Mouse (Mus musculus) MEL (cell line): ENCODE data around the gene Ugt1a2.

Source experiments
- CHD1 ChIP-seq: IDR thresholded peaks from 2 replicates; pipeline ENCODE4 v1.6.1; 2012; ENCODE audit warnings: low read depth, mild to moderate bottlenecking, inconsistent platforms, low read length, improper control_type of control experiment
- CHD2 ChIP-seq: IDR thresholded peaks from 2 replicates; pipeline ENCODE4 v1.6.1; 2011; ENCODE audit warnings: low read length, improper control_type of control experiment
- CTCF ChIP-seq, 3 experiments: IDR thresholded peaks in 2 of 3; conservative IDR thresholded peaks in 1 of 3; 2 replicates each; pipeline ENCODE4 v1.5.1; 2011 to 2012; ENCODE audit warnings: low read length in 3 of 3, low read depth in 2 of 3, mild to moderate bottlenecking in 2 of 3, improper control_type of control experiment in 1 of 3, inconsistent platforms in 1 of 3, mixed read lengths in 1 of 3, moderate library complexity in 1 of 3; ENCODE audit not compliant: control insufficient read depth in 1 of 3, insufficient read depth in 1 of 3, poor library complexity in 1 of 3, severe bottlenecking in 1 of 3
- MAX ChIP-seq: IDR thresholded peaks from 2 replicates; pipeline ENCODE4 v1.6.1; 2011; ENCODE audit warnings: low read length, improper control_type of control experiment
- MAZ ChIP-seq: IDR thresholded peaks from 2 replicates; pipeline ENCODE4 v1.6.1; 2012; ENCODE audit warnings: low read depth, mild to moderate bottlenecking, inconsistent platforms, low read length, improper control_type of control experiment
- ZC3H11A ChIP-seq: IDR thresholded peaks from 2 replicates; pipeline ENCODE4 v1.6.1; 2012; ENCODE audit warnings: low read depth, mild to moderate bottlenecking, inconsistent platforms, low read length, improper control_type of control experiment

- no peak for TF ChIP-seq CHD2
- no peak for TF ChIP-seq MAX
- TF ChIP-seq CTCF (IDR thresholded peaks at IDR 0.05 in 2 of 3, conservative IDR thresholded peaks at IDR 0.05 in 1 of 3; ENCODE audit: control insufficient read depth in 1 of 3, insufficient read depth in 1 of 3, low read depth in 2 of 3, low read length in 3 of 3, poor library complexity in 1 of 3, severe bottlenecking in 1 of 3) = no peak
- no peak for TF ChIP-seq MAZ
- no peak for TF ChIP-seq CHD1
- no peak for TF ChIP-seq ZC3H11A
Observed at GRCm38 (mm10) chr1:88218591-88218990, 18.2 kb downstream of the Ugt1a2 start.
